Mouse (Mus musculus) limb, embryonic 10.5 days (tissue): ENCODE data around the gene Fam208b. TPM values are rescaled to one million over a fixed set of nuclear protein-coding genes. Genes with fewer than 3 reads are reported as not detected.

Experiments used
- DNase-seq: peaks from one replicate; pipeline ENCODE4 v3.0.0-alpha.2; 2017; ENCODE audit warnings: low spot score
- H3K27ac ChIP-seq: fragments of 300-500 bp; sonication (generic); 2 replicates; pipeline ENCODE4 v1.5.1; 2016; ENCODE audit warnings: mild to moderate bottlenecking
- H3K27me3 ChIP-seq: fragments of 300-500 bp; sonication (generic); 2 replicates; pipeline ENCODE4 v1.6.1; 2016; ENCODE audit warnings: low read depth, mild to moderate bottlenecking; ENCODE audit not compliant: poor library complexity, severe bottlenecking
- H3K36me3 ChIP-seq: fragments of 300-500 bp; sonication (generic); 2 replicates; pipeline ENCODE4 v1.6.1; 2016; ENCODE audit warnings: mild to moderate bottlenecking, moderate library complexity
- H3K4me1 ChIP-seq: fragments of 300-500 bp; sonication (generic); 2 replicates; pipeline ENCODE4 v1.6.1; 2016
- H3K4me3 ChIP-seq: fragments of 300-500 bp; sonication (generic); 2 replicates; pipeline ENCODE4 v1.5.1; 2016; ENCODE audit warnings: mild to moderate bottlenecking, moderate library complexity
- H3K9me3 ChIP-seq: fragments of 300-500 bp; sonication (generic); replicated peaks from 2 replicates; pipeline ENCODE4 v1.6.1; 2016; ENCODE audit warnings: mild to moderate bottlenecking
- WGBS: fragments of 180-500 bp; shearing (Covaris S2); methylation state at CpG from one replicate; pipeline ENCODE4 v1.1.7; 2016; 5-methylcytosine and 5-hydroxymethylcytosine counted together
- polyA plus RNA-seq: library from polyadenylated mRNA; unstranded; fragments of >200 nt; fragmentation: Nextera tagmentation; extraction: Ambion mirVana; gene quantifications from 2 replicates; pipeline ENCODE4 v1.2.1, GENCODE M21; 2016

Fam208b gene
- polyA plus RNA-seq = 23.7 and 25.8 TPM in 2 replicates

GRCm38 (mm10) chr13:3610795-3611438 is at the start of gene Fam208b:
Fam208b (minus strand) TSS chr13:3611108.
- Histone ChIP-seq H3K4me3 (peak within 1 kb of the TSS; percentile 91), H3K4me1 (peaks cover 3% of the 10 kb centered on the region; the same call in 1 of the 2 replicates), H3K9me3 (no peaks in the 10 kb centered on the region), H3K27me3 (no peaks in the 10 kb centered on the region), H3K27ac (peak within 1 kb of the TSS; percentile 95), H3K36me3 (peaks cover 3% of the 10 kb centered on the region)
- DNase-seq = peak; percentile 97
- WGBS = under 1% methylated on average over 58 of the region's 58 CpGs

- DNase-seq = no peak
- Histone ChIP-seq H3K4me1 (no peaks in the 10 kb centered on the region), H3K27me3 (no peaks in the 10 kb centered on the region), H3K4me3 (no peak overlapping the region), H3K36me3 (no peaks in the 10 kb centered on the region), H3K9me3 (no peaks in the 10 kb centered on the region; the same call in 1 of the 2 replicates), H3K27ac (no peak overlapping the region)
- WGBS = 75% methylated on average over 16 of the region's 16 CpGs
These were observed 48.6 kb upstream of the Fam208b start for GRCm38 (mm10) chr13:3659163-3660160.

DNA sequence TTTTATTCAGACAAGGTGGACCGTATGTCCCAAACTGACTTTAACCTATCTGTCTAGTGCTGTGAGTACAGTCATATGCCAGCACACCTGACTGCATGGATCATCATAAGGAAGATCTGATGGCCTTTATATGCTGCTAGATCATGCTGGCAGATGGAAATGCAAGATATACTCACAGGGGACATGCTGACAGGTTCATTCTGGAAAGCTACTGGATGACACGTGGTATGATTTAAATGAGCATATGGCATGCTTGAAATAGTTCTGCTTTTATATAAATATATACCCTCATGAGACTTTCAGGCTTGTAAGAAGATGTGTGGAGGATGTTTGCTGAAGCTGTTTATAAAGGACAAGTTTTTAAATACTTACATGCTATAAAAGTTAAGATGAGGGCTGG is 43.5 kb upstream of the Fam208b start:
- DNase-seq = no peak
- Histone ChIP-seq H3K4me1 (no peaks in the 10 kb centered on the region), H3K4me3 (no peak overlapping the region), H3K9me3 (no peaks in the 10 kb centered on the region; the same call in 1 of the 2 replicates), H3K27ac (no peak overlapping the region), H3K36me3 (peaks cover 27% of the 10 kb centered on the region), H3K27me3 (no peaks in the 10 kb centered on the region)
- WGBS = 94% methylated on average over 2 of the region's 2 CpGs

DNA sequence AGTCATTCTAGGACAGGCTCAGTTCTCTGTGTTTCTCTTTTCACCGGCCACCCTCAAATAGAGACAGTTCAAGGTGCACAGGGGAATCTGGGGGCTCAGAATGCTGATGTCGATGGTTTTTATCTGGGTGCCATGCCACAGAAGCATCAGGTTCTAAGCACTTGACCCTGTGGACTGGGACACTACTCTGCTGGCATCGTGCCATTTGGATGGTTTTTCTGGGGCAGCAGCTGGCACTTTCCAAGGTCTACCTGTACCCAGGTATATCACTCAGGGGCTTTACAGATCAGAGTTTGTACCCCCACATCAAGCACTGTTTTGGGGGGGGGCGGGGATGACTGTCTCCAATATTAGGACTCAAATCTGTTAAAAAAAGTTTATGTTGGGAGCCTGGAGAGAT is 39.7 kb upstream of the Fam208b start:
- WGBS = 92% methylated on average over 4 of the region's 4 CpGs
- H3K36me3 ChIP-seq = peaks cover 46% of the 10 kb centered on the region
- DNase-seq = no peak

DNA sequence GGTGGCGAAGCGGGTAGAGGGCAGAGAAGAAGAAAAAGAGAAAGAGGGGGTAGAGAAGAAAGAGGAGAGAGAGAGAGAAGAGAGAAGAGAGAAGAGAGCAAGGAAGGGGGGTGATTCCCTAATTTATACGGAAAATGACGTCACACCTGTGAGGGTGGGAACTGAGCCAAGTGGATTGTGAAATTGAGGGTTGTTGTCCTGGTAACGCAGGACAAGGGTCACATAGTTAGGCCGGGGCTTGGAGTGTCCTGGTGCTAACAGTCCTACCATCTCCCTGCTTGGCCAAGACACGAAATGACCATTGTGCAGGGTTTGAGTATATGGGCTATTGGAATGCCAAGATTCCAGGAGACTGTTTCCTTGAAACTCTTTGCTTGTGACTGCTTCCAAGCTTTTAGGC is 35.7 kb upstream of the Fam208b start:
- WGBS = 97% methylated on average over 7 of the region's 7 CpGs
- peaks cover 45% of the 10 kb centered on the region for H3K36me3 ChIP-seq
- no peaks in the 10 kb centered on the region for H3K27me3 ChIP-seq
- DNase-seq = no peak
- H3K9me3 ChIP-seq = no peaks in the 10 kb centered on the region
- H3K27ac ChIP-seq = no peak overlapping the region
- no peak overlapping the region for H3K4me3 ChIP-seq
- H3K4me1 ChIP-seq = 0 out of 2 replicates have a peak, but pooled peaks cover 2% of the 10 kb centered on the region

More for the DNA sequence above, 39.7 kb upstream of the Fam208b start:
- Histone ChIP-seq H3K27ac (no peak overlapping the region), H3K9me3 (no peaks in the 10 kb centered on the region), H3K4me1 (no peaks in the 10 kb centered on the region), H3K4me3 (no peak overlapping the region), H3K27me3 (no peaks in the 10 kb centered on the region)

- Histone ChIP-seq H3K27ac (no peak overlapping the region), H3K27me3 (no peaks in the 10 kb centered on the region), H3K9me3 (no peaks in the 10 kb centered on the region), H3K36me3 (peaks cover 45% of the 10 kb centered on the region), H3K4me3 (no peak overlapping the region), H3K4me1 (0 out of 2 replicates have a peak, but pooled peaks cover 2% of the 10 kb centered on the region)
- 90% methylated on average over 3 of the region's 3 CpGs for WGBS
- DNase-seq = no peak
These were observed 35.0 kb upstream of the Fam208b start for GRCm38 (mm10) chr13:3645919-3646318.

DNA sequence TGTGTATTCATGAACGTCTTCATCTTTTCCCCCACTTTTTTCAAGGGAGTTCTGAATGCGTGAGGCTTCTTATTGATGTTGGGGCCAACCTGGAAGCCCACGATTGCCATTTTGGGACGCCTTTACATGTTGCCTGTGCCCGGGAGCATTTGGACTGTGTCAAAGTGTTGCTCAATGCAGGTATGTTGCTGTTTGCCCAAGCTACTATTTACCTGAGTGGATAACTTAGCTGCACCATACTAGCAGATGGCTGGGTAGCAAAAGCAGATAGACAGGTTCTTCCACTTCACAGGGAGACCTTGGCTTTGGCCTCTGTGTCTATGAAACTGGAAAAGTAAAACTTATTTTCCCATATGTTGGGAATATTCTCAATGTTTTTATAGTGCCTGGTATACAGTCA is 34.0 kb upstream of the Fam208b start:
- Histone ChIP-seq H3K9me3 (no peaks in the 10 kb centered on the region), H3K27ac (no peak overlapping the region), H3K4me1 (0 out of 2 replicates have a peak, but pooled peaks cover 2% of the 10 kb centered on the region), H3K27me3 (no peaks in the 10 kb centered on the region), H3K36me3 (peaks cover 34% of the 10 kb centered on the region), H3K4me3 (no peak overlapping the region)
- no peak for DNase-seq
- 93% methylated on average over 5 of the region's 5 CpGs for WGBS

DNA sequence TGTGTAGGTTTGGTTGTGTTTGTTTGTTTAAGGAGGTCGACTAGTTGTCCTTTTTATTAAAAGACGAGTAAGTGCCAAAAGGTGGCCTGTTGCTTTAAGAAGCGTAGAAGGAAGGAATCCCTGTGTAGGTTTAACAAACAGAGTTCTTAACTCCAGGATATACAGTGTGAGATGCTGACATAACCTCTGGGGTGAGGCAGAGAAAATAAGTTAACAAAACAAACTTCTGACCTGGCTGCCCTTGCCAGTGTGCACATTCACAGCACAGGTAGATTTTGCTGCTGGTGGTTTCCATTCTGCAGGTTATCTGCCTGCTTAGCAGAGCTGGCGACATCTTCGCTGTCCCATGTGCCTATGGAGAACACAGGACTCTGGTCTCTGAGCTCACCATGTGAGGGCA is 31.6 kb upstream of the Fam208b start:
- WGBS = 91% methylated on average over 5 of the region's 5 CpGs
- no peak overlapping the region for H3K4me3 ChIP-seq
- H3K36me3 ChIP-seq = peaks cover 26% of the 10 kb centered on the region
- no peaks in the 10 kb centered on the region for H3K9me3 ChIP-seq
- no peak overlapping the region for H3K27ac ChIP-seq
- H3K27me3 ChIP-seq = no peaks in the 10 kb centered on the region
- DNase-seq = no peak
- H3K4me1 ChIP-seq = 0 out of 2 replicates have a peak, but pooled peaks cover 2% of the 10 kb centered on the region

GRCm38 (mm10) chr13:3642049-3642448 is 31.1 kb upstream of the Fam208b start:
- peak; percentile 59 for DNase-seq

GRCm38 (mm10) chr13:3636797-3637196 is 25.9 kb upstream of the Fam208b start:
- Histone ChIP-seq H3K27ac (no peak overlapping the region), H3K9me3 (no peaks in the 10 kb centered on the region), H3K27me3 (0 out of 2 replicates have a peak, but pooled peaks cover 3% of the 10 kb centered on the region), H3K4me1 (0 out of 2 replicates have a peak, but pooled peaks cover 5% of the 10 kb centered on the region), H3K36me3 (no peaks in the 10 kb centered on the region; the same call in 1 of the 2 replicates), H3K4me3 (no peak overlapping the region)
- DNase-seq = no peak
- WGBS = 68% methylated on average over 11 of the region's 11 CpGs

More at GRCm38 (mm10) chr13:3642049-3642448, 31.1 kb upstream of the Fam208b start:
- Histone ChIP-seq H3K27ac (no peak overlapping the region), H3K4me1 (0 out of 2 replicates have a peak, but pooled peaks cover 2% of the 10 kb centered on the region), H3K36me3 (peaks cover 26% of the 10 kb centered on the region), H3K27me3 (no peaks in the 10 kb centered on the region), H3K4me3 (no peak overlapping the region), H3K9me3 (no peaks in the 10 kb centered on the region)
- WGBS = 75% methylated on average over 9 of the region's 9 CpGs

DNA sequence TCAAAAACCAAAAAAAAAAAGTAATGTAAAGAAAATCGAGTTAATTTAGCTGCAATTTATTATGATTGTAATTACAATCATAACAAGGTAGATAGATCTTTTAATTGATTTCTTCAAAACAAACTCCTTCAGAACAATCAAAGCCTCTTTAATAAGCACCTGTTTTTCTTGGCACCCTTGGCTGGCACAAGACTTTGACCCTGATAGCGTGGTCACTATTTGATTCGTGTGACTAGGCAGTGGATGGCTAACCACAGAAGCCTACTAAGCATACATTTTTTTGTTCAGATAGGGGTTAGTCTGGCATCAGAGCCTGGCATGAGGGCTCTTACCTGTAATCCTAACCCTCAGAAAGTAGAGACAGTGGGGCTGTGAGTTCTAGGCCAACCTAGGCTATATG is 24.2 kb upstream of the Fam208b start:
- Histone ChIP-seq H3K27ac (no peak overlapping the region), H3K27me3 (0 out of 2 replicates have a peak, but pooled peaks cover 3% of the 10 kb centered on the region), H3K9me3 (no peaks in the 10 kb centered on the region), H3K4me3 (no peak overlapping the region), H3K36me3 (no peaks in the 10 kb centered on the region), H3K4me1 (0 out of 2 replicates have a peak, but pooled peaks cover 5% of the 10 kb centered on the region)
- DNase-seq = no peak
- 89% methylated on average over 3 of the region's 3 CpGs for WGBS

DNA sequence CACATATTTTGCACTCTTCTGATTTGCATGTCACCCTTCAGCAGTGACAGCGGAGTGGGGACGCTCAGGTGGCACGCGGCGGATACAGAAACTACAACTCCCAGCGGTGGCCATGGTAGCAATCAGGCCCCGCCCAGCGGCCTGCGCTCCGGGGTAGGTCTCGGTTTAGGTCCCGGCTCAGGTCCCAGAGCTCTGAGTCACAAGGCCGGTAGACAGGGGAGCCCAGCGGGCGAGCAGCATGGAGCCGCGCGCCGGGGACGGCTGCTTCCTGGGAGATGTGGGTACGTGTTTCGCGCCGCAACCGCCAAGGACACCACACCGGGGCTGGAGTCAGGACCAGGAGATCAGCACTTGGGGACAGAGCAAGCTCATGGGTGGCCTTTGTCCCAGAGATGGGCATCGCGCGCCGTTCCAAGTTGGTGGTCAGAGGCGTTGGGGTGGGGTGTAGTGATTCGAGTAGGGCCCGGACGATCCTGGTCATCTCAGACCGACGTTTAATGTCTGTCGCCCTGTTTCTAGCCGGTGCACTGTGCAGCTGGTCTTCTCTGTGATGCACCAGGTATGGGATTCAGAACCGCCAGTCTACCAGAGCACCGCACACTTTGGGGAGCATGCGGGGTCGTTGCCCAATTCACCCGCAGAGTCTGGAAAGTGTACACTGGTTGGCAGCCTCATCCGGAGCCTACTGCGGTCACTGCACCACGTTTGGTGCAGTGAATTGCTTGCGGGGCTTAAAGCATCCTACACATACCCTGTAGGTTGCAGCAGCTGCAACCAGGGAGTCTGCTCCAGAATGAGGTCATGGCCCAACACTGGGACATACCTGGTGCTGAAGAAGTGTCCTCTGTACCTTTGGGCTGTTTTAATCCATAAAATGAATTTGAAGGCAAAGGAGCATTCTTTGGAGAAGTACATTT is 23.2 kb upstream of the Fam208b start, which contains the start of gene Asb13:
Gene Asb13, plus strand, starts transcription at position 138 of the 917 bp plus-strand sequence.
- H3K27ac ChIP-seq = peak within 1 kb of the TSS; percentile 82
- H3K36me3 ChIP-seq = no peaks in the 10 kb centered on the region
- 0 out of 2 replicates have a peak, but pooled peaks cover 5% of the 10 kb centered on the region for H3K4me1 ChIP-seq
- H3K4me3 ChIP-seq = peak within 1 kb of the TSS; percentile 68
- under 1% methylated on average over 47 of the region's 47 CpGs for WGBS
- DNase-seq = peak; percentile 84
- H3K27me3 ChIP-seq = 0 out of 2 replicates have a peak, but pooled peaks cover 3% of the 10 kb centered on the region
- no peaks in the 10 kb centered on the region for H3K9me3 ChIP-seq
